Mouse (Mus musculus) small intestine, adult 10 weeks (tissue): Measurements from ENCODE around the gene Slc51b. TPM values are rescaled to one million over a fixed set of nuclear protein-coding genes. Genes with fewer than 3 reads are reported as not detected.

Experiments
- polyA plus RNA-seq: library from polyadenylated mRNA; stranded (reverse); fragments of 350-450 nt; fragmentation: Illumina TruSeq; extraction: RNeasy Lipid Tissue Mini Kit (QIAGEN cat#74804); gene quantifications from one replicate; pipeline ENCODE4 v1.2.3, GENCODE M21; 2014; ENCODE audit warnings: low replicate concordance

Slc51b gene
- 126 TPM for polyA plus RNA-seq

GRCm38 (mm10) chr9:65422760-65423501 lies at the start of gene Slc51b:
Gene Slc51b (minus strand): TSS chr9:65422955.

GRCm38 (mm10) chr9:65460732-65461442 lies 38.1 kb upstream of the Slc51b start, which contains the start of gene Spg21:
Gene Spg21 (plus strand): TSS chr9:65460947.

GRCm38 (mm10) chr9:65435671-65436301 lies 13.0 kb upstream of the Slc51b start, which contains the start of gene Mtfmt:
Gene Mtfmt (plus strand): TSS chr9:65435782.

GRCm38 (mm10) chr9:65398279-65398678 lies 24.5 kb downstream of the Slc51b start, which contains the start of gene Rasl12:
Gene Rasl12 (plus strand): TSS chr9:65398506.

GRCm38 (mm10) chr9:65391613-65391964 lies 31.2 kb downstream of the Slc51b start, which contains the start of gene Kbtbd13:
Gene Kbtbd13 (minus strand): TSS chr9:65391652.

Other genes with a start within 250 kb of the Slc51b start
- gene Parp16, start 227.6 kb downstream of the Slc51b start, polyA plus RNA-seq, result 5.1 TPM
- gene Cilp, start 157.8 kb downstream of the Slc51b start, polyA plus RNA-seq, result 0.89 TPM
- gene Clpx, start 128.7 kb downstream of the Slc51b start, polyA plus RNA-seq, result 107 TPM
- 5.3 TPM for gene Pdcd7, start 76.9 kb downstream of the Slc51b start, polyA plus RNA-seq
- gene Ubap1l, start 61.9 kb downstream of the Slc51b start, polyA plus RNA-seq, result not detected
- gene Kbtbd13, start 31.3 kb downstream of the Slc51b start, polyA plus RNA-seq, result 0.15 TPM
- 0.52 TPM for gene Rasl12, start 24.4 kb downstream of the Slc51b start, polyA plus RNA-seq
- gene Mtfmt, start 12.8 kb upstream of the Slc51b start, polyA plus RNA-seq, result 24.4 TPM
- 106 TPM for gene Spg21, start 38.0 kb upstream of the Slc51b start, polyA plus RNA-seq
- not detected for gene Ankdd1a, start 97.2 kb upstream of the Slc51b start, polyA plus RNA-seq
- gene Plekho2, start 157.1 kb upstream of the Slc51b start, polyA plus RNA-seq, result 0.63 TPM
- gene Pif1, start 164.2 kb upstream of the Slc51b start, polyA plus RNA-seq, result 1.2 TPM
- gene Rbpms2, start 206.7 kb upstream of the Slc51b start, polyA plus RNA-seq, result 4.4 TPM
- gene Oaz2, start 245.0 kb upstream of the Slc51b start, polyA plus RNA-seq, result 20.5 TPM